Mouse (Mus musculus) liver, adult 2 months (tissue): ENCODE data around the gene Olfr1337.
"Not testable (repeated sequence)": the region's sequence is repeated elsewhere in the genome, so short reads cannot be mapped to it uniquely, and the experiment has no call there.

ENCODE experiments used
- CTCF ChIP-seq: fragments of 200-500 bp; IDR thresholded peaks from 2 replicates; pipeline ENCODE4 v1.5.1; 2011; ENCODE audit warnings: low read depth, low read length, control low read depth
- POLR2A ChIP-seq: fragments of 200-500 bp; IDR thresholded peaks from 2 replicates; pipeline ENCODE4 v1.6.1; 2011; ENCODE audit warnings: low read length, control low read depth; ENCODE audit not compliant: insufficient read depth; ENCODE audit errors: extremely low read depth

DNA sequence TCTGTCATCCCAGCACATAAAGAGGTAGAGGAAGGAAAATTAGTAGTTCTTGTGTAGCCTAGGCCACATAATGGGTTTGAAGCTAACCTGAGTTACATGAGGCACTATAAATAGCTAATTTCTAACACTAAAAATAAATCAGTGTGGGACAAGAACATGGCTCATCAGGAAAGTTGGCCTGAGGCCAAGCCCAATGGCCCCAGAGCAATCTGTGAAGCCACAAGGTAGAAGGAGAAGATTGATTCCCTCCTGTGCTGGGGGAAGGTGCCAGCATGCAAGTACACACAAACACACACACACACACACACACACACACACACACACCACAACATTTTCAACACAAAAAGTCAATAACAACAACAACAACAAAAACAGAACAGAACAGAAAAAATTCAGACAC, 10.4 kb upstream of the Olfr1337 start:
- TF ChIP-seq CTCF, POLR2A: not testable (repeated sequence)
